Mouse (Mus musculus) thymus, postnatal 25 days (tissue): ENCODE measurements around the gene 2310030G06Rik.
A peak's percentile ranks its signal among the peaks of the same experiment; 100 is the strongest.

Experiments
- DNase-seq: peaks from one replicate; pipeline ENCODE4 v3.0.0; 2022

The 2310030G06Rik gene

GRCm38 (mm10) chr9:50746214-50746677 lies at the start of gene 2310030G06Rik:
2310030G06Rik (minus strand) TSS chr9:50746536.
- DNase-seq, result no peak

- no peak for DNase-seq
Measured at GRCm38 (mm10) chr9:50795266-50795665, 48.9 kb upstream of the 2310030G06Rik start.

GRCm38 (mm10) chr9:50782155-50782554 lies 35.8 kb upstream of the 2310030G06Rik start:
- peak; percentile 70 for DNase-seq

GRCm38 (mm10) chr9:50776162-50776760 lies 29.9 kb upstream of the 2310030G06Rik start:
- no peak for DNase-seq

- DNase-seq, result peak; percentile 38
Measured at GRCm38 (mm10) chr9:50775662-50776126, 29.4 kb upstream of the 2310030G06Rik start.

- DNase-seq, result peak; percentile 90
Measured at GRCm38 (mm10) chr9:50774991-50775612, 28.8 kb upstream of the 2310030G06Rik start, which contains the start of the genes Alg9 and 1110032A03Rik. Alg9 (plus strand) TSS chr9:50775019. 1110032A03Rik (minus strand) TSS chr9:50775520.

GRCm38 (mm10) chr9:50774026-50774462 lies 27.7 kb upstream of the 2310030G06Rik start:
- DNase-seq, result no peak

GRCm38 (mm10) chr9:50770011-50770410 lies 23.7 kb upstream of the 2310030G06Rik start:
- no peak for DNase-seq

GRCm38 (mm10) chr9:50768107-50769002 lies 22.0 kb upstream of the 2310030G06Rik start, which contains the start of gene Fdxacb1:
Fdxacb1 (plus strand) TSS chr9:50768236.
- peak; percentile 98 for DNase-seq

GRCm38 (mm10) chr9:50767531-50768106 lies 21.3 kb upstream of the 2310030G06Rik start:
- peak; percentile 9 for DNase-seq

GRCm38 (mm10) chr9:50763331-50763730 lies 17.0 kb upstream of the 2310030G06Rik start:
- DNase-seq, result no peak

GRCm38 (mm10) chr9:50761520-50762243 lies 15.3 kb upstream of the 2310030G06Rik start:
- no peak for DNase-seq

- DNase-seq, result no peak
Measured at GRCm38 (mm10) chr9:50756711-50757110, 10.4 kb upstream of the 2310030G06Rik start.

GRCm38 (mm10) chr9:50753947-50754346 lies 7.6 kb upstream of the 2310030G06Rik start:
- DNase-seq, result no peak

GRCm38 (mm10) chr9:50752784-50753615 lies 6.7 kb upstream of the 2310030G06Rik start:
- DNase-seq, result no peak

- DNase-seq, result no peak
Measured at GRCm38 (mm10) chr9:50752054-50752602, 5.8 kb upstream of the 2310030G06Rik start, which contains the start of gene Hspb2. Hspb2 (minus strand) TSS chr9:50752354.

GRCm38 (mm10) chr9:50751323-50751722 lies 5.0 kb upstream of the 2310030G06Rik start, which contains the start of gene Cryab:
Cryab (plus strand) TSS chr9:50751325.
- DNase-seq, result no peak

GRCm38 (mm10) chr9:50750706-50751105 lies 4.4 kb upstream of the 2310030G06Rik start:
- no peak for DNase-seq

- DNase-seq, result no peak
Measured at GRCm38 (mm10) chr9:50745806-50746205, 530 bp downstream of the 2310030G06Rik start.

GRCm38 (mm10) chr9:50742744-50743143 lies 3.6 kb downstream of the 2310030G06Rik start:
- DNase-seq, result no peak
